Mouse (Mus musculus) erythroblast, adult 5-6 weeks (primary cell): ENCODE data around the gene Renbp. TPM values are rescaled to one million over a fixed set of nuclear protein-coding genes. Genes with fewer than 3 reads are reported as not detected.

Source experiments
- total RNA-seq, 2 experiments: library from RNA; stranded (forward) in 1 of 2; stranded (reverse) in 1 of 2; fragments of 150-400 nt in 1 of 2; fragments of 200-764, 138-1000 nt in 1 of 2; gene quantifications; 2 replicates each; pipeline versions ENCODE4 v1.2.3 to v1.2.4; 2015 to 2017; ENCODE audit warnings: low replicate concordance in 2 of 2

The Renbp gene
- total RNA-seq, 2 experiments from 2014 or later, result 7.7 to 12.4 TPM

Other genes with a start within 250 kb of the Renbp start
- 60.6 and 85.3 TPM in 2 replicates for gene Bcap31, start 214.7 kb downstream of the Renbp start, total RNA-seq (2015; ENCODE audit: low replicate concordance)
- gene Bcap31, start 214.7 kb downstream of the Renbp start, total RNA-seq (2017; ENCODE audit: low replicate concordance), result 51.2 and 52.8 TPM in 2 replicates
- gene Abcd1, start 214.3 kb downstream of the Renbp start, total RNA-seq (2015; ENCODE audit: low replicate concordance), result 8.1 and 12.1 TPM in 2 replicates
- gene Abcd1, start 214.3 kb downstream of the Renbp start, total RNA-seq (2017; ENCODE audit: low replicate concordance), result 1.3 and 4.0 TPM in 2 replicates
- gene Plxnb3, start 173.8 kb downstream of the Renbp start, total RNA-seq (2015; ENCODE audit: low replicate concordance), result not detected in 2 replicates
- 0.77 and 0.84 TPM in 2 replicates for gene Plxnb3, start 173.8 kb downstream of the Renbp start, total RNA-seq (2017; ENCODE audit: low replicate concordance)
- gene Srpk3, start 156.4 kb downstream of the Renbp start, total RNA-seq (2015; ENCODE audit: low replicate concordance), result not detected in 2 replicates
- not detected in 2 replicates for gene Srpk3, start 156.4 kb downstream of the Renbp start, total RNA-seq (2017; ENCODE audit: low replicate concordance)
- 74.8 and 98.4 TPM in 2 replicates for gene Idh3g, start 144.0 kb downstream of the Renbp start, total RNA-seq (2015; ENCODE audit: low replicate concordance)
- gene Idh3g, start 144.0 kb downstream of the Renbp start, total RNA-seq (2017; ENCODE audit: low replicate concordance), result 62.6 and 62.9 TPM in 2 replicates
- gene Ssr4, start 143.8 kb downstream of the Renbp start, total RNA-seq (2015; ENCODE audit: low replicate concordance), result 86.9 and 180 TPM in 2 replicates
- 44.0 and 61.8 TPM in 2 replicates for gene Ssr4, start 143.8 kb downstream of the Renbp start, total RNA-seq (2017; ENCODE audit: low replicate concordance)
- 1.5 TPM in 1 of 2 replicates, not detected in the other for gene Pdzd4, start 105.9 kb downstream of the Renbp start, total RNA-seq (2015; ENCODE audit: low replicate concordance)
- gene Pdzd4, start 105.9 kb downstream of the Renbp start, total RNA-seq (2017; ENCODE audit: low replicate concordance), result 0.28 TPM in 1 of 2 replicates, not detected in the other
- not detected in 2 replicates for gene Avpr2, start 38.7 kb downstream of the Renbp start, total RNA-seq (2015; ENCODE audit: low replicate concordance)
- gene Avpr2, start 38.7 kb downstream of the Renbp start, total RNA-seq (2017; ENCODE audit: low replicate concordance), result not detected in 2 replicates
- gene L1cam, start 34.7 kb downstream of the Renbp start, total RNA-seq (2015; ENCODE audit: low replicate concordance), result 5.2 TPM in 2 replicates
- gene L1cam, start 34.7 kb downstream of the Renbp start, total RNA-seq (2017; ENCODE audit: low replicate concordance), result 5.3 and 6.2 TPM in 2 replicates
- gene Arhgap4, start 9.0 kb downstream of the Renbp start, total RNA-seq (2015; ENCODE audit: low replicate concordance), result 15.5 and 16.3 TPM in 2 replicates
- gene Arhgap4, start 9.0 kb downstream of the Renbp start, total RNA-seq (2017; ENCODE audit: low replicate concordance), result 18.4 and 23.4 TPM in 2 replicates
- 10.6 and 26.8 TPM in 2 replicates for gene Naa10, start 8.9 kb downstream of the Renbp start, total RNA-seq (2015; ENCODE audit: low replicate concordance)
- gene Naa10, start 8.9 kb downstream of the Renbp start, total RNA-seq (2017; ENCODE audit: low replicate concordance), result 18.1 TPM in 2 replicates
- gene Hcfc1, start 35.5 kb upstream of the Renbp start, total RNA-seq (2015; ENCODE audit: low replicate concordance), result 67.9 and 78.2 TPM in 2 replicates
- gene Hcfc1, start 35.5 kb upstream of the Renbp start, total RNA-seq (2017; ENCODE audit: low replicate concordance), result 45.2 and 47.4 TPM in 2 replicates
- gene Irak1, start 93.1 kb upstream of the Renbp start, total RNA-seq (2015; ENCODE audit: low replicate concordance), result 20.4 and 23.2 TPM in 2 replicates
- gene Irak1, start 93.1 kb upstream of the Renbp start, total RNA-seq (2017; ENCODE audit: low replicate concordance), result 21.8 and 49.6 TPM in 2 replicates
- gene Opn1mw, start 196.6 kb upstream of the Renbp start, total RNA-seq (2015; ENCODE audit: low replicate concordance), result not detected in 2 replicates
- not detected in 2 replicates for gene Opn1mw, start 196.6 kb upstream of the Renbp start, total RNA-seq (2017; ENCODE audit: low replicate concordance)
- gene Mecp2, start 204.5 kb upstream of the Renbp start, total RNA-seq (2015; ENCODE audit: low replicate concordance), result 8.5 and 9.4 TPM in 2 replicates
- 7.2 and 11.4 TPM in 2 replicates for gene Mecp2, start 204.5 kb upstream of the Renbp start, total RNA-seq (2017; ENCODE audit: low replicate concordance)
- not detected in 2 replicates for gene Tex28, start 237.0 kb upstream of the Renbp start, total RNA-seq (2015; ENCODE audit: low replicate concordance)
- gene Tex28, start 237.0 kb upstream of the Renbp start, total RNA-seq (2017; ENCODE audit: low replicate concordance), result not detected in 2 replicates
- gene Tktl1, start 246.4 kb upstream of the Renbp start, total RNA-seq (2015; ENCODE audit: low replicate concordance), result not detected in 2 replicates
- gene Tktl1, start 246.4 kb upstream of the Renbp start, total RNA-seq (2017; ENCODE audit: low replicate concordance), result not detected in 2 replicates